Mouse (Mus musculus) forelimb bud, embryonic 11.5 days (tissue): ENCODE results near the gene Gfra1.

ENCODE experiments used
- DNase-seq: peaks from one replicate; pipeline ENCODE4 v3.0.0-alpha.2; 2012; ENCODE audit warnings: low read depth, low spot score

The Gfra1 gene

DNA sequence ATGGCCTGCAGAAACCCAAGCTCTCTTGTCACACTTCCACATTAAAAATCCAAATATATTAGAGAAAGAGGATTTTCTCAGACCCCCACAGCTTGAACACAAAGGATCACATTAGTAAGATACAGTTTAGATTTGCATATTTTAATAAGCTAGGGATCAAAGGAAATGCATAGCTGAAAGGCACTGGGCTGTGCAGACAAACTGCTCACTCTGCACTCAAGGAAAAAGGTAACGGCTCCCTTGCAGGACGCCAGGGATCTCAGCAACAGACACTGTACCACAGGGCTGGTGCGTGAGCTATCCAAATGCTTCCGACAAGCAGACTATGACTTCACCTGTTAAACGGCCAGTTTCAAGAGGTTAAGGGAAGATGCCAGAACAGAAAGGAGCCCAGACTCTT lies 127.7 kb downstream of the Gfra1 start:
- DNase-seq = no peak

DNA sequence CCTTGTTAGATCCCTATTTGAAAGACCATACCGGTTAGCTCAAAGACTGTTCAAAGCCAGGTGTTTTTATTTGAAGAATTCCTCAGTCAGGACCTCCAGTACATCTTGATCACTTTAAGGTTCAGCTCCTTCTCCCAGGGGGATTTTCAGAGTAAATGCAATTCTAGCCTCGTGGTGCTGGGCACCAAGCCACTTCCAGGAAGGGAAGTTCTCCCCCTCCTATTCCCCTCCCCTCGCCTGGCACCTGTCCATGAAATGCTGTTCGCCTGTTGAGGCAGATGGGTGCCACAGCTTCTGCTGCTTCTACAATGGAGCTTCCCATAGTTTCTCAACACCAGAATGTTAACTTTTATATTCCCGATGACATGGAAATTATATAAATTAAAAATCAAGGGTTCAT lies 139.2 kb downstream of the Gfra1 start:
- DNase-seq = no peak

DNA sequence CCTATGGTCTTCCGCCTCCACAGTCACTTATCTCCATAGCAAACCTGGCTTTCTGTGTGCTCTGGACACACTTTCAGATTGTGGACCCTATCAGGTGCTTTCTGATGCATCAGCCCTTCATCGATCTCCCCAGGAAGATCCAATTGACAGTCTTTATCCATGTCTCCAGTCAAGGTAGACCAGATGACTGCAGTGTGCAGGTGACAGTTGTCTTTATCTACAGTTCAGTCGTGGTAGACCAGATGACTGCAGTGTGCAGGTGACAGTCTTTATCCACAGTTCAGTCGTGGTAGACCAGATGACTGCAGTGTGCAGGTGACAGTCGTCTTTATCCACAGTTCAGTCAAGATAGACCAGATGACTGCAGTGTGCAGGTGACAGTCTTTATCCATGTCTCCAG lies 140.0 kb downstream of the Gfra1 start:
- DNase-seq = no peak

DNA sequence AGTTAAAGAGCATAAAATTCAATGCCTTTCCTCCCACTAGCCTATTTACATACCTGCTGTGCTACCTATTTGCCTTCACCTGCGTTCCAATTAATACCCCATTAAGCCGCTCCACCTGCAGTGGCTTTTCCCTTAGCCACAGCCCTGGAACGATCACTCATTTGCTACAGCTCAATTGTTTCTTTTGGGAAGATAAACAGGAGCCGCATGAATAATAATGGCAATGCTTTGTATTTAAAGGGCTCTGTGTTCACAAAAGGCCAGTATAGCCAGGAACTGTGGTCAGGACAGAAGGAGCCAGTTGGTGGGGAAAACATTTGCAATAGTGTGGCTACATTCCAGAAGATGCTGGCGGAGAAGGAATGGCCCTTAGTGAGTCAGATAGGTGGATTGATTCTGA lies 141.1 kb downstream of the Gfra1 start:
- DNase-seq = no peak

DNA sequence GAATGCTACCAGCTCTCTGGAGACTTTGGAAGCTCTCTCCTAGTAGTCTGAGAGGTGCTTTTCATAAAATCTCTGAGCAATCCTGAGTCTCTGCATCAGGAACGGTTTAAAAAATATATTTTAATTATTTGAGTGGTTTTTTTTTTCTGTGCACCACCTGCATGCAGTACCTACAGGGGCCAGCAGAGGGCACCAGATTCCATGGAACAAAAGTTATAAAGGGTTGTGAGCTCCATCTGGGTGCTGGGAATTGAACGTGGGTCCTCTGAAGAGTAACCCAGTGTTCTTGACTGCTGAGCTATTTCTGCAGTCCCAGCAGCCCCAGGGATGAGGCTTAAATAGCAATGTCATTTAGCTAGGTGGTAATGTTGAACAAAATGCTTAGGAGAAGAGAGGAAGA lies 141.9 kb downstream of the Gfra1 start:
- no peak for DNase-seq

DNA sequence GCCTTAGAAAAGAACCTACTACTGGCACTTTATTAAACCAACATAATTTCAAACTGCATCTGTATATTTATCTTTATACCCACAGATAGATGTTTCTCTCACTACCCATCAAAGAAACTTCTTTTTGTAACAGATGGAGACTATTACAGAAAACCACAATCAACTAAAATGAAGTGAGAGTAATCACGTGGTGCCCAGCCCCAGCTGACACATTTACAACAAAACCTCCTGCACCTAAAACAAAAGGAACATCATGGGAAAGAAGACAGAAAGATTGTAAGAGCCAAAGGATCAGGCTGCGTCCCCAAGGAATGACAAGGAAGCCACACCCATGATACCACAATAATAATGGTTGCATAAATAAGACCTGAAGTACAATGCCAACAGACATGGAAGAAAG lies 143.2 kb downstream of the Gfra1 start:
- DNase-seq = no peak

DNA sequence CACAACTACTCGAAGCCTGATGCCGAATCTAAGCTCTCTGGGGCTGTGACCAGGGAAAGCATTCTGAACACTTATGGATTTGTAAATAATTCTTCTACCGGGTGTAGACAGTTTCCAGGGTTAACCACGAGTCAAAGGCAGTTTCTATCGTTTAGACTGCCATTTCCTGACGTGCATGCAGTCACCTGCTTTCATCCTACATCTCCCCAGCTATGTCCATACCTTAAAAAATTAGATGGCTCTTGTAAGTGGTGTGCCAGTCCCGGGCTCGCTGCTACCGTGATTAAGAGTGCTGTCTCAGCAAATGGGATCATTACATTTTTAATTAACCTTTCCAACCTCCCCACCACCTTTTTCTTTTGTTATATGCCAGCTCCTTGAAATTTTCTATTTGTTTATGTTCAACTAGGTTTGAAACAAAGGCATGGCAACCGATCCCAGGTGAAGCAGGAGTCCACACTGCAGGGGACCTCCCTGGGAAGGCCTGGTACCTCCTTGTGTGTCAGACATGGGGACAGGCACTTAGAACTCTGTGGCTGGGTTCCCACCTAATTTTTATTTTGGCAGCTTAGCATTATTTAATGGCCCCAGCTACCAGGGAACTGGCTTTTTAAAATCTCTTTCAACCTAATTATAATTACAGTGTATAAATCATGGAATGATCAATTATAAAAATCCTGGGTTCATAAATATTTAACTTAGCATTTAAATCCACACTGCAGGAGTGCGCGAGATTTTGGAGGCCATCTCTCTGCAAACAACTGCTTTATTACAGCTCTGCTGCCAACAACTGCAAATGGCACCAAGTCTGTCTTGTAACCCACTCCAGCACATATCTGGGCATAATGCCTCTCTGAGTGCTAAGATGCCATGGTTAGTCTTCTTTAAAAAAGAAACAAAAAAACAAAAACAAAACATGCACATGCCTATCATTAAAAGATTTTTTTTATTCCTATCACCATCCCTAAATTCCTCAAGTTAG lies 145.1 kb downstream of the Gfra1 start:
- DNase-seq = no peak

DNA sequence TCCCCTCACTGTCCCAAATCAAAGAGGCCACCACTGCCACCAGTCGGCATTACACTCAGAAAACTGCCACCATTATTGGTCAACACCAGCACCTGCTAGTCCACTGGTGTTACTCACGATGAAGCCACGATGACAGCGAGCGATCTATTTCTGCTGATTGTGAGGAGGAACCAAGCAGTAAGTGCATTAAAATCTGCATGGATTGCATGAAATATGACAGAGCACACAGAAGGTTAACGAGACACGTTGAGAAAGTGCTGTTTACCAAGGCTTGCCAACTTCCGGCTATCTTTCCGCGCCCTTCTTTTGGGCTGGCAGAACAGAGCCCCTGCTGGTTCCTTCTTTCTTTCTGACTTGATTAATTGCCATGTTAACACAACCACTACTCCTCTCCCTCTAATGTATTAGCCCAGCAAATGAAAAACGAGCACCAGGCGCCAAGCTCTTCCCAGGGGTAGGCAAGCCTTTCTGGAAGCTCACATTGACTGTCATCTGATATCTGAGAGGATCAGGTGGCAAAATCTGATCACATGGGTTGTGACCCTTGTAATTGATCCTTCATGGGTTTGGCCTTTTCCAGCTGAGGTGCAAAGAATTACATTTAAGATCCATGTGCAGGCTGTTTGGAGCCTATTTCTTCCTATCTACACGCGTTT lies 146.0 kb downstream of the Gfra1 start:
- DNase-seq = no peak

DNA sequence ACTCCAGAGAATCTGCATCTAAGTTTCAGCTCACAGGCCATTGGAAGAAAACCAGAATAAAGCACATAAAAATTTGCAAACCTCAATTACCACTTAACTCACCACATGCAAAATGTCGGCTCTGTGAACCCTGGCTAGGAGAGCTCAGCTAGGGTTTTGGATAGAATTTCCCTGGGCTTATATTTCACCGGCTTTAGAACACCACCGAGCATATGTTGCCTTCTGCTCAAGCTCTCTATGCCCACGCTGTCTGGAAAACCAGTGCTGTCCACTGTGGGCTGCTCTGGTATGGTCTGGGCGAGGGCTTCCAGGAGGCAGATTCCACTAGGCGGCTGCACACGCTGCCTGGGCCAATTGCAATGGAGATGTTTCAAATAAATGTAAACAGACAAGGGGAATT lies 154.6 kb downstream of the Gfra1 start:
- DNase-seq = no peak

DNA sequence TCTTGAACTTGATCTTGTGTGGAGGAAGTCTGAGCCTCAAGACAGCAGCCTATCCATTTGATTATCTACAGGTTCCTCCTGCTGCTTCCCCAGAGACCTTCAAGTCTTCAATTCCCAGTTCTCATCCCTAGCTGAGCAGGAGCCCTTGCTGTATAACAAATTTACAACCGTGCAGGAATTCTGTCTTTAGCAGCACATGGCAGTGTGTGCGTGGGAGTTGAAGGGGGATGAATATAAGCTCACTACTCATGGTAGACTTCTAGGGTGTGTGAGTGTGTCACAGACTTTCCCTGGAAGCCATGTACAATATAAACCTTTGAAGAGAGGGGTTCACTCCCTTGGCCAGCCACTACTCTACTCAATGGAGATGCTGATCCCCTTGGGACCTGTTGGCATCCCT lies 157.8 kb downstream of the Gfra1 start:
- DNase-seq = no peak

DNA sequence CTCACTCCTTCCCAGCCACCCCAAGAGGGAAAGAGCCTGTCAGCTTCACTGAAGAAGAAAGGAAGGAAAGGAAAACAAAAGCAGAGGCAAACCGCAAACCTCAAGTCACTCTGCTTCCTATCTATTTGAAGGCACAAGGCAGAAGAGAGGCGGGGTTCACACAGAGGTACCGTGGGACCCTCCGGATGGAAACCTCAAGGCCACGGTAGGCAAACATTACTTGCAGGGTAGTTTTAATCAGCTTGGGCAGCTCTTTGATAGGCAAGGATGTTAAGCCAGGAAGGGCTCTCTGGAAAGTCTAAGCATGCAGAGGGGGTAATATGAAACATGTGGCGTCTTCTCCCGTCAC lies 158.9 kb downstream of the Gfra1 start:
- no peak for DNase-seq

DNA sequence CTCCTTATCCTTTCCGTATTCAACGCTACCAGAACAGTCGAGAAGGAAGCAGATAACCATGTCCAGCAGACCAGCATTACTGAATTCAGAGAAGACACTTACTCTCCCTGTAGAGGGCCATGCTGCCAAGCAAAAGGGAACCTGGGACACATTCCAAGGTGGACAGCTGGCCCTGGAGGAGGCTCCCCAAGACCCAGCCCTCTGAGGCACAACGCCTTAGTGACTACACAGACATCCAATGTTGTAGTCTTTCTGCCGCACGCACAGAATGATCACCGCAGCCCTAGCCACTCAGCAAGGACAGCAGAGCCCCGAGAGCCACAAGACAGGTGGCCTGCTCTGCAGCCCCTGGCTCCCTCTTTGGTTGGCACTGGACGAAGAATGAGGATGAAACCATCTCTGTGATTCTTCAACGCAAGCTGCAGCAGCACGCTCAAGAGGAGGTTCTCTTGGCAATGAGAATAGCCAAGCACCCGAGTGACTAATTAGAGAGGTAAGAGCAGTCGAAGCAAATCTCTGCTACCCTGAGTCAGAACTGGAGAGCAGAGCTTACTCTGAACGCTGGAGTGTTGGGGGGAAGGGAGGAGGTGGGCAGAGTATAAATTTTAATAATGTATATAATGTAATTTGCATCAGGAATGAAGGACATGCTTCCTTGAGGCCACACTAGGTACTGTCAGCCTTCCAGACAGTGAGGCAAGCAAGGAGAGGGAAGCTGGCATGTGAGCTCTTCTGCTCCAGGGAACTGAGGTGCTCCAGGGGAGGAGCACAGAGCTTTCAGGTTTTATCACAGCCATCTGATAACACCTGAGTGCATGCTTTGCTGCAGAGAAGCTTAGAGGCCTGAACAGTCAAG lies 159.5 kb downstream of the Gfra1 start:
- no peak for DNase-seq

DNA sequence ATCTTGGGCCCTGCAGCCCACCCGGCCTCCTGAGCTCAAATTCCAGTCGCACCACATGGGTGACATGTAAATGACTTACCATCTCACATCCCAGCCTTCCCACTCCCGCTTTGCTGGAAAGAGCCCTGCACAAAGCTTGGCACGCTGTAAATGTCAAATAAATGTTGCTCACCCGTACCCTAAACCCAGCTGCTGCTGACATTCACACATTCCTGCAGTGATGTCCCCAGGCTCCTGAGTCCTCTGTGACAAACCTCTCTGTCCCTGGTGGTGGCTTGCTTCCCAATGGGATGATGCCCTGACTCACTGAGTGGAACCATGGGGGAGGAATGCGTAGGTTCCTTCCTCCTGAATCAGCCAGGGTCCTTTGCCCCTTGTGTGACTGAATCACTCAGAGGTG lies 167.6 kb downstream of the Gfra1 start:
- DNase-seq = no peak

DNA sequence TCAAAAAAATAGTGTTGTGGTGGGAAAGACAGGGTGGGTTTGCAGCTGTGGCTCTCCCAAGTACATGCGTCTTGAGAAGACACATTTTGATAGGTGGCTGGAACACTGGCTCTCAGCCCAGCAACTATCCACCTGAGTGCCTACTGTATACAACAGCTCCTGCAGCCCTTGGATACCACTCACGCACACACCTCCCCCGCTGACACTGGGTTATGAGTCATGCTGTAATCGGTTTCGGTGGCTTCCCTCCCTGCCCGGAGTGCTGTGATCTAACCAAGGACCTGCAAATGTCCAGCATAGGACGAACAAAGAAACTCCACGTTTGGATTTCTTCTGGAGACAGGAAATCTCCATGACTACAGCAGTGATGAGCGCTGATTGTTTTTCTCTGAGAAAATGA lies 180.4 kb downstream of the Gfra1 start:
- DNase-seq = no peak

DNA sequence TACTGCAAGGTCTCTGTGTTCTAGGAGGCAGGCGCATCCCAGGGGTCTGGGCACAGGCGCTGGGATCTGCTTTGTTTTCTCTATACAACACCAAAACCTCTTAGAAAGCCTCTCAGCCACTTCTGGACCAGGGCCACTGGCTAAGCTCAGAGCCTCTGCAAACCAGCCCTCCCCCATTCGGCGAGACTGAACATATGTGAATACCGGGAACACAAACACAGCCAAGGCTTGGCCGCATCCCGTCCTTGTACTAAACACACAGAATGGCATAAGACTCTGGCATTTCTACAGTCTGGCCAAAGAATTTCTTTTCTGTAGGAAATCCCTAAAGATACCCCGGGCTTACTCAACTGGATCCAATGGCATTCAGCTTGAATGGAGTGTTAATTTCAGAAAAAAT lies 183.9 kb downstream of the Gfra1 start:
- no peak for DNase-seq

DNA sequence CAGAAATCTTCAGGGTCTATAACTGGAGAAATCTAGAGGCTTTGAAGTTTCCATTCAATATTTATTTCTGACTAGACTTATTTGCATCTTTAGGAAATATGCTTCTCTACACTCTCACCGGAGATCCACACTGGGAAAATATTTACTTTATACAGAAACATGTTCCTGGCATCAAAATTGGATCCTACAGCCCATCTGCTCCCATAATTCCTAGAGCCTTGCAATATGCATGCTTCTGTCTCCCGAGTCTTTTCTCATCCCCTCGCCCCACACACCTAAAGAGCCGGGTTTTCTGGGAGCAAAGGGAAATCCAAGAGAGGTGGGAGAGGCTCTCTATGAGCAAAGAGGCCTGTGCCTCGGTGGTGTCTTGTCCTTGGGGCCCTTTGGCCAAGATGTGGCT lies 184.9 kb downstream of the Gfra1 start:
- DNase-seq = no peak

DNA sequence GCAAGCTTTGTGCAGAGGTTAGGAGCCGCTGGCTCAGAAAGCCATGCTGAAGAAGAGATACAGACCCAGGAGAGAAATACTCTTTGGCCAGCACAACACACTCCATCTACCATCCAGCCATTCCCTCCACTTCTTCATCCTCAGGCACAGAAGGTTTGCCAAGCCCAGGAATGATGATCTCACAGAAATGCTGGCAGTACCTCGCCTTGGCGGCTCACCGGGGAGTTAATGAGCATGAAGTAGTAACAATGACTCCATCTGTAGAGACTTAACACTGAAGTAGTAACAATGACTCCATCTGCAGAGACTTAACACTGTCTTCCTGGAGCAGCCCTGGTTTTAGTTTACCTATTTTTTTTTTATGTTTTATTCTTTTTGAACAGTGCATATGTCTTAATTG lies 187.2 kb downstream of the Gfra1 start:
- DNase-seq = no peak

DNA sequence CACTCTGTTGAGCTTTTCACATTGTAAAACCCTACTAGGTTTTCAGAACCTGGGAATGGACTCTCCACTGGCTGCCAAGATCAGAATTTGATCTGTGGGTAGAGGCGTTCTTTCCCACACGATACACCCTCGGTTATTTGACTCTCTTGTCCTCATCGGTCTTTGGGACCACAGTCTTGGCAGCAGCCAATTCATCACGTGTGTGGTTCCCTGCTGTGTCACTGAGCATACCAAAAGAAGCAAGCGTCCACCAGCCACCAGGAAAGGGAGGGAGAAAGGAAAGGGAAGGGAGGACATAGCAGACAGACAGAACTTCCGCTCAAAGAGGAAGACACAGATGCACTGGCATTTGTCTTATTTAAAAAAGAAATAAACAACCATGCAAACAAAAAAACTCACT lies 189.1 kb downstream of the Gfra1 start:
- DNase-seq = no peak

DNA sequence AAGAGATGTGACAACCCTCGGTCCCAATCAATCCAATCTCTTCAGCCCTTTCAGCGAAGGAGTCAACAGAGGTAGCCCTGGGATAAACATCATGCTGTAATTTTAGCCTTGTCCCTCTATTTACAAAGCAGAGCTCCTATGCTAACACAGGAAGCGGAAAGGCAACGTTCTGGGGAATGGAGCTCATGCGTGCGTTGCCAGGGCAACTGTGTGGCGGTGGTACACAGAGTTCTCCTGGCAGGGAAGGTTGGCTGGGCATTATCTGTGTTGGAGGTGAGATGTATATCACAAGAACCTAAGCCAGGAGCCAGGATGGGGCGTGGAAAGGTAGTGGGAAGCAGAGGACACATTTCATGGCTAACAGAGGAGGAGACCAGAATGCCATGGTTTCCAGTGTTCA lies 194.8 kb downstream of the Gfra1 start:
- no peak for DNase-seq

DNA sequence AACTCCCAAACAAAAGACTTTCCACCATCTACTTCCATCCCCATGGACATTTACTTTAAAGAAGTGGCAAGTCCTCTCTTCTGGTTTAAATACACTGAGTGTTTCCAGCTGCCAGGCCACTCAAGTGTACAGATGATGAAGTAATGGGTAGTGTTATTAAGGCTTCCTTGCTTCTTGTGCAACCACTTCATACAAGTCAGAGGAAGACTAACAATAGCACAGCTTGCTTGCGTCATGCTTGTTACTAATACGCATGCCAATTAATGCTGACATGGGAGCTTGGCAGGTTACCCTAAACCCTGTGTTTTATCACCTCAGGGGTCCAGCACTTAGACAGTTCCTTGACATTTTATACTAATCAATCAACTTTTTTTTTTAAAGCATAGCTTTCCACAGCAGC lies 196.5 kb downstream of the Gfra1 start:
- no peak for DNase-seq

DNA sequence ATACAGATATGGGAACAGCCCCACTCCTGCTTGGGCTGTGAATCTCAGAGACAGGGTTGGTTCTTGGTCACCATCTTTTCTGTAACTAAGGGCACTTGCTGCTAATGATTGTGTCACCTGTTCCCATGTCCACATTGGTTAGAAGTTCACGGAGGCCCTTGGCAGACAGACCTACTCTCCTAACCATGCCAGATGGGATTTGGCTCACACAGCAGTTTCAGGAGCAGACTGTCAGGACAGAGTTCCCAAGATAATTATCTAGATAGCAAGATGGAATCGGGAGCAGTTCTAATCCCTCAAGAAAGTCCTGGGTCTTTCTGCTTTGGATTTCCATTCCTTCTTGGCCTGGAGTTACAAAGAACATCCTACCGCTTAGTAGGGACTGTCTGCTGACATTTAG lies 199.2 kb downstream of the Gfra1 start:
- no peak for DNase-seq

DNA sequence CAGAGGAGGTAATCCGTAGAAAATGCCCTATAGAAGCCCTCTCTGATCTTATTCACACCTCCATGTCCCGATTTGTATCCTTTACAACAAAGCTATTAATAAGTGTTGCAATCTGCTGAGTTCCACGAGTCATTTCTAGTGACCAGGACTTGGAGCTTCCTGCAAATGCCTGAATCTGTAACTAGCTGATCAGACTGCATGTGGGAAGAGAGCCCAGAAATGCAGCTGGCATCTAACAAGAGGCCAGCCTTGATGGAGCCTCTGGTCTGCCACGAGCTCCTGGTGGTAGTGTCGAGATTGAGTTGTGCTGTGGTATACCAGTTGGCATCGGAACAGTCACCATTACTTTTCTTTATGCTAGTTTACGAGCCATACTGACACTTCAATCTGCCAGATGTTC lies 200.3 kb downstream of the Gfra1 start:
- no peak for DNase-seq
